Mouse (Mus musculus): ENCODE measurements around the gene Nab2. TPM values are rescaled to one million over a fixed set of nuclear protein-coding genes. Genes with fewer than 3 reads are reported as not detected.

Gene Nab2
- total RNA-seq, 2 experiments from 2014 or later, result 28.5 to 32.1 TPM

GRCm38 (mm10) chr10:127621191-127622056 lies 46.9 kb downstream of the Nab2 start:
- peak; percentile 86 to 93 for DNase-seq (ENCODE audit: extremely low spot score in 1 of 2, low spot score in 2 of 2)
- intact Hi-C loops (cut with DNase I), result loop anchor here (5.0 kb wide), 1 partner anchor 44 kb away; no protein-coding TSS in a partner anchor

GRCm38 (mm10) chr10:127620406-127621190 lies 47.8 kb downstream of the Nab2 start, which contains the start of gene Lrp1:
Lrp1 (minus strand) TSS chr10:127621148.
- peak in 1 of 2 experiments; percentile 74 for DNase-seq (ENCODE audit: extremely low spot score in 1 of 2, low spot score in 2 of 2)
- intact Hi-C loops (cut with DNase I), result loop anchor here (5.0 kb wide), 1 partner anchor 43 kb away; no protein-coding TSS in a partner anchor

- intact Hi-C loops (cut with DNase I), result loop anchor here (5.0 kb wide), 1 partner anchor 43 kb away; no protein-coding TSS in a partner anchor
- DNase-seq (ENCODE audit: extremely low spot score in 1 of 2, low spot score in 2 of 2), result peak in 1 of 2 experiments; percentile 71
Observed at GRCm38 (mm10) chr10:127619941-127620405, 48.4 kb downstream of the Nab2 start.

- no peak for DNase-seq (ENCODE audit: extremely low spot score in 1 of 2, low spot score in 2 of 2)
- intact Hi-C loops (cut with DNase I), result no loop called here
Observed at GRCm38 (mm10) chr10:127619119-127619721, 49.1 kb downstream of the Nab2 start.

- no peak for DNase-seq (ENCODE audit: extremely low spot score in 1 of 2, low spot score in 2 of 2)
- intact Hi-C loops (cut with DNase I), result no loop called here
Observed at GRCm38 (mm10) chr10:127618173-127618572, 50.2 kb downstream of the Nab2 start.

- intact Hi-C loops (cut with DNase I), result no loop called here
- no peak for DNase-seq (ENCODE audit: extremely low spot score in 1 of 2, low spot score in 2 of 2)
Observed at GRCm38 (mm10) chr10:127617294-127617693, 51.1 kb downstream of the Nab2 start.

GRCm38 (mm10) chr10:127616261-127616679 lies 52.1 kb downstream of the Nab2 start:
- peak in 1 of 2 experiments; percentile 52 for DNase-seq (ENCODE audit: extremely low spot score in 1 of 2, low spot score in 2 of 2)
- intact Hi-C loops (cut with DNase I), result no loop called here

- intact Hi-C loops (cut with DNase I), result no loop called here
- DNase-seq (ENCODE audit: extremely low spot score in 1 of 2, low spot score in 2 of 2), result peak in 1 of 2 experiments; percentile 61
Observed at GRCm38 (mm10) chr10:127615591-127615990, 52.8 kb downstream of the Nab2 start.

GRCm38 (mm10) chr10:127615034-127615374 lies 53.4 kb downstream of the Nab2 start:
- no peak for DNase-seq (ENCODE audit: extremely low spot score in 1 of 2, low spot score in 2 of 2)
- intact Hi-C loops (cut with DNase I), result no loop called here

GRCm38 (mm10) chr10:127614236-127615033 lies 53.9 kb downstream of the Nab2 start:
- intact Hi-C loops (cut with DNase I), result no loop called here
- peak in 1 of 2 experiments; percentile 66 for DNase-seq (ENCODE audit: extremely low spot score in 1 of 2, low spot score in 2 of 2)

- intact Hi-C loops (cut with DNase I), result no loop called here
- DNase-seq (ENCODE audit: extremely low spot score in 1 of 2, low spot score in 2 of 2), result no peak
Observed at GRCm38 (mm10) chr10:127612079-127612775, 56.1 kb downstream of the Nab2 start.

Other genes with a start within 250 kb of the Nab2 start
- 1 to 10 TPM; 4.1 to 7.5 TPM for gene Stac3, start 166.9 kb downstream of the Nab2 start, total RNA-seq (2021)
- gene Ndufa4l2, start 153.6 kb downstream of the Nab2 start, total RNA-seq (2021), result 1 to 10 TPM; 6.0 to 7.0 TPM
- gene Shmt2, start 146.1 kb downstream of the Nab2 start, total RNA-seq (2021), result 10 to 100 TPM; 28.3 to 32.8 TPM
- 1 to 10 TPM; 5.8 to 8.5 TPM for gene Nxph4, start 134.0 kb downstream of the Nab2 start, total RNA-seq (2021)
- gene Lrp1, start 47.4 kb downstream of the Nab2 start, total RNA-seq (2021), result 100 to 1,000 TPM; 264 to 283 TPM
- 10 to 100 TPM in 1 of 2 experiments, 1 to 10 TPM in 1; 9.4 to 10.2 TPM for gene Stat6, start 25.6 kb downstream of the Nab2 start, total RNA-seq (2021)
- gene Nemp1, start 1.7 kb downstream of the Nab2 start, total RNA-seq (2021), result 1 to 10 TPM; 3.4 to 4.4 TPM
- under 1 TPM; 0.28 TPM for gene Myo1a, start 36.6 kb upstream of the Nab2 start, total RNA-seq (2021)
- gene Tac2, start 55.9 kb upstream of the Nab2 start, total RNA-seq (2021), result 10 to 100 TPM; 14.5 to 17.8 TPM
- gene Zbtb39, start 71.0 kb upstream of the Nab2 start, total RNA-seq (2021), result 1 to 10 TPM; 8.8 to 10.0 TPM
- 1 to 10 TPM; 1.3 to 1.6 TPM for gene Gpr182, start 83.2 kb upstream of the Nab2 start, total RNA-seq (2021)
- under 1 TPM; 0.19 to 0.28 TPM for gene Rdh1, start 91.2 kb upstream of the Nab2 start, total RNA-seq (2021)
- gene Rdh16f1, start 91.2 kb upstream of the Nab2 start, total RNA-seq (2021), result under 1 TPM in 1 of 2 experiments, not detected in 1; 0.24 TPM
- under 1 TPM; 0.47 to 0.66 TPM for gene Rdh9, start 107.8 kb upstream of the Nab2 start, total RNA-seq (2021)
- under 1 TPM; 0.21 to 0.39 TPM for gene Rdh16, start 132.6 kb upstream of the Nab2 start, total RNA-seq (2021)
- gene Rdh19, start 181.4 kb upstream of the Nab2 start, total RNA-seq (2021), result not detected
- gene Rdh16f2, start 197.9 kb upstream of the Nab2 start, total RNA-seq (2021), result not detected
- not detected for gene Rdh7, start 220.2 kb upstream of the Nab2 start, total RNA-seq (2021)
- gene Sdr9c7, start 229.9 kb upstream of the Nab2 start, total RNA-seq (2021), result not detected

All from left cerebral cortex, postnatal 10 days (tissue).